22 mouse cellular contexts compared by ENCODE assay signal in the genomic region with DNA sequence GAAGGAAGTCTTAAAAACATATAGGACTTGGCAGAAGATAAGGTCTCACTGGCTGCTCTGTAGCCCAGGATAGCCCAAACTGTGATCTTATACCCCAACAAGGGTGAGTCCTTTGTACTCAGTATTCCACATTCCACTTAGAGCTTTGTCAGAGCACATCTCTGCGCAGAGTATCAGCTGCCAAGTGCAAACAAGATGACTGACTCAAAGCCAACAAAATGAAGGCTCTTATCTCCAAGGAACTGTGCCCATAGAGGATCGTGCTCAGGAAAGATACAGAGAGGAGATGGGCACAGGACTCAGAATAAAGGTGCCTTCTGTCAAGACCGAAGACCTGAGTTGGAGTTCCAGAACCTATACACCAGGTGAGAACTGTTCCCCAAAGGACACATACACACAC.
"Had no signal": no experiment of that assay in that cellular context is flagged by ENCODE, and none has a peak within 500 bp of the region (broad histone marks: within the 10 kb centered on the region; RNA-seq: fewer than 3 reads in every experiment).

No protein-coding gene starts in this region.

- H3K4me3 ChIP-seq: heart, embryonic 13.5 days; heart, embryonic 15.5 days; hindbrain, embryonic 10.5 days; hindbrain, embryonic 12.5 days; intestine, embryonic 15.5 days; left cerebral cortex, adult 2 months; limb, embryonic 10.5 days; limb, embryonic 12.5 days; liver, embryonic 13.5 days; liver, embryonic 15.5 days had no signal

- ATAC-seq: hindbrain, embryonic 16.5 days; inflammation-experienced regulatory T-cells, adult 6 months; intestine, embryonic 15.5 days; intestine, postnatal 0 days had no signal

- H3K36me3 ChIP-seq: heart, embryonic 13.5 days; heart, embryonic 15.5 days; hindbrain, embryonic 10.5 days; hindbrain, embryonic 12.5 days; intestine, embryonic 15.5 days; limb, embryonic 10.5 days; limb, embryonic 12.5 days; liver, embryonic 13.5 days; liver, embryonic 15.5 days had no signal

- H3K27ac ChIP-seq: heart, embryonic 13.5 days; heart, embryonic 15.5 days; hindbrain, embryonic 14.5 days; intestine, embryonic 15.5 days; limb, embryonic 12.5 days; liver, embryonic 13.5 days; liver, embryonic 15.5 days had no signal

- H3K9me3 ChIP-seq: heart, embryonic 13.5 days; heart, embryonic 15.5 days; hindbrain, embryonic 10.5 days; hindbrain, embryonic 12.5 days; intestine, embryonic 15.5 days; limb, embryonic 10.5 days; limb, embryonic 12.5 days; liver, embryonic 13.5 days; liver, embryonic 15.5 days had no signal

- H3K27me3 ChIP-seq: heart, embryonic 13.5 days; heart, embryonic 15.5 days; hindbrain, embryonic 12.5 days; intestine, embryonic 15.5 days; limb, embryonic 12.5 days; liver, embryonic 13.5 days; liver, embryonic 15.5 days had no signal

- DNase-seq: gastrocnemius, postnatal 14 days; heart, postnatal 4 days; kidney, adult 18-20 months; kidney, adult 8-10 months; kidney, postnatal 10 days; kidney, postnatal 25 days; kidney, postnatal 4 days; liver; liver, embryonic 13.5 days had no signal
